Comparison of ENCODE assay signal across 9 mouse cellular contexts in genomic region chr9:42275027-42275760, GRCm38 (mm10). TPM values are rescaled to one million over a fixed set of nuclear protein-coding genes. Genes with fewer than 3 reads are reported as not detected.
A peak's percentile ranks its signal among the peaks of the same experiment; 100 is the strongest.
DNase-seq lines count a peak whose midpoint lies in the region; ATAC-seq and TF ChIP-seq lines count a peak whose summit lies in the region.
"Had no signal": no experiment of that assay in that cellular context is flagged by ENCODE, and none has a peak within 500 bp of the region (broad histone marks: within the 10 kb centered on the region; RNA-seq: fewer than 3 reads in every experiment).

No protein-coding gene starts in this region.

- peak; percentile 64 for DNase-seq in cerebellum, adult 9-10 months
- no peak for DNase-seq in cerebellum, adult 11-12 months
- DNase-seq in liver, adult 2 months (ENCODE audit: extremely low read depth, low read depth, low spot score), result peak; percentile 100
- no peak for DNase-seq in liver
- peak; percentile 55 to 68 for DNase-seq in cerebellum, postnatal 14 days
- no peak for DNase-seq in urinary bladder, postnatal 25 days (ENCODE audit: low spot score)
- DNase-seq in urinary bladder, postnatal 10 days (ENCODE audit: low spot score), result no peak

- peak overlapping the region; percentile 6; the same call in 1 of the 2 replicates for H3K4me2 ChIP-seq in liver, embryonic 16.5 days (ENCODE audit: low read depth, low read length)

- 16% methylated on average over 13 of the region's 13 CpGs for WGBS in liver, adult 2 months
- 39% methylated on average over 13 of the region's 13 CpGs for WGBS in liver, embryonic 16.5 days (ENCODE audit: insufficient replicate concordance)

- H3K27me3 ChIP-seq in liver, adult 2 months (ENCODE audit: control insufficient read depth, insufficient read depth, low read length), result no peaks in the 10 kb centered on the region
- H3K27me3 ChIP-seq in liver, embryonic 16.5 days (ENCODE audit: control insufficient read depth, insufficient read depth, low read depth, low read length), result no peaks in the 10 kb centered on the region

- ATAC-seq in liver, embryonic 16.5 days (ENCODE audit: low read depth), result peak; percentile 79

- peaks cover 3% of the 10 kb centered on the region; the same call in 1 of the 2 replicates for H3K36me3 ChIP-seq in liver, adult 2 months (ENCODE audit: control insufficient read depth, insufficient read depth, low read length)
- H3K36me3 ChIP-seq in liver, embryonic 16.5 days (ENCODE audit: control insufficient read depth, insufficient read depth), result no peaks in the 10 kb centered on the region

- H3K9me3 ChIP-seq in liver, embryonic 16.5 days (replicated peaks; ENCODE audit: control insufficient read depth, low read length), result no peaks in the 10 kb centered on the region

- H3K9ac ChIP-seq in liver, adult 2 months (ENCODE audit: low read depth, low read length), result peak overlapping the region; percentile 47
- no peak overlapping the region for H3K9ac ChIP-seq in liver, embryonic 16.5 days (ENCODE audit: low read depth, low read length)

- TF ChIP-seq POLR2A in liver, adult 2 months (IDR thresholded peaks at IDR 0.05; ENCODE audit: extremely low read depth, insufficient read depth, low read length), result no peak

- H3K79me2 ChIP-seq in liver, adult 2 months (ENCODE audit: control insufficient read depth, insufficient read depth, low read length), result 0 out of 2 replicates have a peak, but pooled peaks cover 4% of the 10 kb centered on the region

- 0 out of 2 replicates have a peak, but pooled peaks have one; percentile 15 for TF ChIP-seq CTCF in liver, adult 2 months (IDR thresholded peaks at IDR 0.05; ENCODE audit: low read depth, low read length)

- peak overlapping the region; percentile 81 for H3K27ac ChIP-seq in liver, adult 2 months (replicated peaks; ENCODE audit: insufficient read depth, low read depth, low read length)
- H3K27ac ChIP-seq in liver, embryonic 16.5 days (ENCODE audit: low read length), result peak overlapping the region; percentile 44; the same call in 1 of the 2 replicates

- peaks cover 19% of the 10 kb centered on the region for H3K4me1 ChIP-seq in liver, adult 2 months (ENCODE audit: control insufficient read depth, insufficient read depth, low read length)
- H3K4me1 ChIP-seq in liver, embryonic 16.5 days (ENCODE audit: control insufficient read depth, low read depth, low read length), result peaks cover 3% of the 10 kb centered on the region; the same call in 1 of the 2 replicates

- no peak overlapping the region for H3K4me3 ChIP-seq in liver, adult 2 months (ENCODE audit: insufficient read depth, low read depth, low read length)
- no peak overlapping the region for H3K4me3 ChIP-seq in liver, embryonic 16.5 days (ENCODE audit: low read depth, low read length)
- H3K4me3 ChIP-seq: erythroblast, embryonic 14.5 days had no signal

RNA-seq across cellular contexts. Expression of gene Sc5d, which starts 11.1 kb away (rescaled TPM):
- total RNA-seq in liver, adult 2 months (2014; rRNA removed), result 532 and 536 TPM in 2 replicates
- 652 and 777 TPM in 2 replicates for polyA plus RNA-seq in liver, adult 2 months (2012; rRNA removed)
- 101 and 103 TPM in 2 replicates for polyA plus RNA-seq in liver, embryonic 16.5 days (2015; fragmentation: Nextera tagmentation; extraction: Ambion mirVana)

Comparison
In these comparisons a context has a peak if more than half of its experiments do, and no peak if none do; other contexts are left out.
1. DNase-seq: peak in cerebellum, adult 9-10 months (single experiment), liver, adult 2 months (single experiment) and cerebellum, postnatal 14 days (2 of 2); none in cerebellum, adult 11-12 months (single experiment), liver (single experiment), urinary bladder, postnatal 25 days (single experiment) and urinary bladder, postnatal 10 days (single experiment).